Mouse (Mus musculus) embryonic facial prominence, embryonic 14.5 days (tissue): ENCODE results near the gene Relt. TPM values are rescaled to one million over a fixed set of nuclear protein-coding genes. Genes with fewer than 3 reads are reported as not detected.
"Not testable (repeated sequence)": the region's sequence is repeated elsewhere in the genome, so short reads cannot be mapped to it uniquely, and the experiment has no call there.

ENCODE experiments used
- ATAC-seq: fragments of 200-750 bp; cut with Nextera tagmentation; 2 replicates; pipeline ENCODE4 v1.8.0; 2017; ENCODE audit warnings: low read depth, moderate number of reproducible peaks, moderate TSS enrichment
- DNase-seq: peaks from one replicate; pipeline ENCODE4 v3.0.0-alpha.2; 2015; ENCODE audit warnings: low spot score
- H3K27ac ChIP-seq: fragments of 300-500 bp; sonication (generic); replicated peaks from 2 replicates; pipeline ENCODE4 v1.5.1; 2014; ENCODE audit warnings: low read depth, mild to moderate bottlenecking, low read length, moderate library complexity
- H3K27me3 ChIP-seq: fragments of 300-500 bp; sonication (generic); replicated peaks from 2 replicates; pipeline ENCODE4 v1.6.1; 2014; ENCODE audit warnings: low read length; ENCODE audit not compliant: control insufficient read depth, insufficient read depth
- H3K36me3 ChIP-seq: fragments of 300-500 bp; sonication (generic); 2 replicates; pipeline ENCODE4 v1.6.1; 2014; ENCODE audit warnings: low read length, mixed read lengths; ENCODE audit not compliant: control insufficient read depth, insufficient read depth
- H3K4me1 ChIP-seq: fragments of 300-500 bp; sonication (generic); 2 replicates; pipeline ENCODE4 v1.6.1; 2014; ENCODE audit warnings: antibody characterized with exemption, low read length; ENCODE audit not compliant: control insufficient read depth, insufficient read depth
- H3K4me2 ChIP-seq: fragments of 300-500 bp; sonication (generic); 2 replicates; pipeline ENCODE4 v1.6.1; 2014; ENCODE audit warnings: low read depth, mild to moderate bottlenecking, low read length, moderate library complexity, mixed read lengths
- H3K4me3 ChIP-seq: fragments of 300-500 bp; sonication (generic); 2 replicates; pipeline ENCODE4 v1.5.1; 2014; ENCODE audit warnings: low read depth, mild to moderate bottlenecking, low read length
- H3K9ac ChIP-seq: fragments of 300-500 bp; sonication (generic); 2 replicates; pipeline ENCODE4 v1.6.1; 2014; ENCODE audit warnings: low read depth, mild to moderate bottlenecking, low read length, moderate library complexity, mixed read lengths
- H3K9me3 ChIP-seq: fragments of 300-500 bp; sonication (generic); 2 replicates; pipeline ENCODE4 v1.6.1; 2016; ENCODE audit warnings: low read length; ENCODE audit not compliant: control insufficient read depth
- whole genome bisulfite sequencing: fragments of 180-500 bp; shearing (Covaris S2); extraction: QIAGEN DNeasy Blood & Tissue Kit; methylation state at CpG from one replicate; pipeline ENCODE4 v1.1.7; 2014; 5-methylcytosine and 5-hydroxymethylcytosine counted together
- polyA plus RNA-seq: library from polyadenylated mRNA; unstranded; fragments of >200 nt; fragmentation: Nextera tagmentation; extraction: Ambion mirVana; gene quantifications from 2 replicates; pipeline ENCODE4 v1.2.1, GENCODE M21; 2014

The Relt gene
- polyA plus RNA-seq, 1 experiment from 2014 or later = 4.6 TPM

DNA sequence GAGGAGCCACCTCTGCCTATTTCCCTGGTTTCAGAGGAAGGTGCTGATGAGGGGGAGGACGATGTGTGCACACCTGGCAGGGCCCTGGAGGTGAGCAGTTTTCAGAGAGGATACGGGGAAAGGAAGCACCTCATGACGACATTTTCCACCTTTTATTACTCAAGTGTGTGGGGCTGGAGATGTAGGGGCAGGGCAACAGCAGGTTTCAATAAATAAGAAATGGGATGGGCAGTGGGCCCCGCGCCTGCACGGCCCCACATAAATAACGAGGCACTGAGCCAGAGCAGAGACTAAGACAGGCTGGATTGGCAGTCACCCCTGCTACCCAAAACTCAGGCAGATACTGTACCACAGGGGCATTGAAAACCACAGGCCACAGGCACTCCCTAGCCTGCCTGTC lies 17.2 kb downstream of the Relt start:
- not testable (repeated sequence) for H3K9me3 ChIP-seq, H3K4me3 ChIP-seq, ATAC-seq, H3K4me2 ChIP-seq, H3K27ac ChIP-seq, DNase-seq, H3K9ac ChIP-seq, H3K36me3 ChIP-seq, H3K27me3 ChIP-seq, H3K4me1 ChIP-seq
- WGBS = 40% methylated on average over 7 of the region's 7 CpGs

- Histone ChIP-seq H3K4me3 (no peak overlapping the region), H3K27me3 (no peaks in the 10 kb centered on the region), H3K4me1 (peaks cover 4% of the 10 kb centered on the region; the same call in 1 of the 2 replicates), H3K4me2 (no peak overlapping the region), H3K9ac (no peak overlapping the region), H3K9me3 (no peaks in the 10 kb centered on the region), H3K27ac (peak overlapping the region; percentile 8; the same call in 1 of the 2 replicates), H3K36me3 (no peaks in the 10 kb centered on the region; the same call in 1 of the 2 replicates)
- 9% methylated on average over 1 of the region's 1 CpGs for WGBS
- DNase-seq (peak; percentile 74), ATAC-seq (peak; percentile 50; the same call in 1 of the 2 replicates)
Measured at GRCm38 (mm10) chr7:100845412-100845811, 17.8 kb downstream of the Relt start.

DNA sequence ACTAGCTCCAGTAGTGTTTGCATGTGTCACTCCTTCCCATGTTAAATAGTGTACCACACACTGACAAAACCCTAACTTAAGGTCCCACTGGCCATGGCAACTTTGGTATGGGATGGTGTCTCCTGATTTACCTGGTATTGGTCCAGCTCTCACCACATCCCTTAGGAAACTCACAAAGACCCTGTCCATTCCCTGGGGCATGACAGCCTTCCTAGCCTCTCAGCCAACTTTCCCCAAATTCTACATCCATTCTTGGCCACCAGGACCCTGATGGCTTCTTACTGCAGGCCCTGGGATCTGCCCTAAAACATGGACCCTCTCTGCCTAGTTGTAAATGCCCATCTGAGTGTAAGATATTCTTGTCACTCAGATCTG lies 18.2 kb downstream of the Relt start:
- ATAC-seq (no peak), DNase-seq (no peak)
- Histone ChIP-seq H3K9me3 (no peaks in the 10 kb centered on the region), H3K4me3 (no peak overlapping the region), H3K4me1 (peaks cover 4% of the 10 kb centered on the region; the same call in 1 of the 2 replicates), H3K27ac (peak overlapping the region; percentile 8; the same call in 1 of the 2 replicates), H3K9ac (no peak overlapping the region), H3K4me2 (no peak overlapping the region), H3K36me3 (no peaks in the 10 kb centered on the region; the same call in 1 of the 2 replicates), H3K27me3 (no peaks in the 10 kb centered on the region)

- no peak overlapping the region for H3K4me3 ChIP-seq
- H3K27ac ChIP-seq = no peak overlapping the region
- no peaks in the 10 kb centered on the region; the same call in 1 of the 2 replicates for H3K36me3 ChIP-seq
- no peaks in the 10 kb centered on the region for H3K27me3 ChIP-seq
- ATAC-seq (no peak), DNase-seq (no peak)
- H3K4me1 ChIP-seq = peaks cover 4% of the 10 kb centered on the region; the same call in 1 of the 2 replicates
- H3K9me3 ChIP-seq = no peaks in the 10 kb centered on the region
- WGBS = 76% methylated on average over 2 of the region's 2 CpGs
- H3K9ac ChIP-seq = no peak overlapping the region
- no peak overlapping the region for H3K4me2 ChIP-seq
Measured at GRCm38 (mm10) chr7:100844385-100845025, 18.7 kb downstream of the Relt start.

DNA sequence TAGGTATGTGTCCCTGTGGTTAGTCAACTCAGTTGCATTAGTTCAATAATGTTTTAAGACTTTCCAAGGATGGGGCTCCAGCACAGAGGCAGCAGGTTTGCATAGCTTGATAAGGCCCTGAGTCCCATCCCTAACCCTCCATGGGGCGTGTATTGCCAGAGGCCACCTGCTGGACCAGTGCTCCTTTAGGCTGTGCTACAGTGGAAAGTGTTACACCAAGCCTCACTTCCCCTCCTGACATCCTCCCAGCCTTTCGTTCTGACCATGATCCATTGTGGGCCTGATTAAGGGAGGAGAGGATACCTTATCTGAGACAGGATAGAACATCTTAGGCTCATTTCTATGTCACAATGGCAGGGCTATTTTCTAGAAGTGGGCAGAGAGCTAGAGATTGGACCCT lies 19.4 kb downstream of the Relt start:
- Histone ChIP-seq H3K9ac (no peak overlapping the region), H3K4me2 (no peak overlapping the region), H3K4me3 (no peak overlapping the region), H3K27ac (no peak overlapping the region), H3K4me1 (peaks cover 4% of the 10 kb centered on the region; the same call in 1 of the 2 replicates), H3K36me3 (no peaks in the 10 kb centered on the region; the same call in 1 of the 2 replicates), H3K27me3 (no peaks in the 10 kb centered on the region), H3K9me3 (no peaks in the 10 kb centered on the region)
- DNase-seq (no peak), ATAC-seq (no peak)
- WGBS = 97% methylated on average over 2 of the region's 2 CpGs

DNA sequence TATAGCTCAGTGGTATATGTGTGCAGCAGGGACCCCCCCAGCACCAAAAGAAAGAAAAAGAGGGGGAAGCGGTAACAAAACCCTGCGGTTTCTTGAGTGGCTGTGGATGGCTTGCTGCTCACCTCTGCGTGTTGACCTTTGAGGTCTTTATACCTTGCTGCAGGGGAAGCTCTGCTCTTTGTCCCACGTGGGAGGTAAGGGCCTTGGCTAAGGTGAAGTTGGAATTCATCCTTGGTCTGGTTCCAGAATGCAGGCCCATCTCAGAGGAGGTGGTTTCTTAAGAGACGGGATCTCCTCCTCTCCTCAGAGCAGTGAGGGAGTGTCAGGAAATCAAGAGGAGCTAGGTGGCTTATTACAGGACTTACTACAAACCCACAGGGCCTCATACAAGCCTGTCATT lies 21.1 kb downstream of the Relt start:
- Histone ChIP-seq H3K27ac (no peak overlapping the region), H3K9ac (no peak overlapping the region), H3K36me3 (peaks cover 6% of the 10 kb centered on the region), H3K9me3 (no peaks in the 10 kb centered on the region), H3K4me3 (no peak overlapping the region), H3K4me1 (peaks cover 4% of the 10 kb centered on the region; the same call in 1 of the 2 replicates), H3K27me3 (no peaks in the 10 kb centered on the region), H3K4me2 (no peak overlapping the region)
- 91% methylated on average over 5 of the region's 5 CpGs for WGBS
- ATAC-seq (no peak), DNase-seq (no peak)

GRCm38 (mm10) chr7:100841608-100842007 lies 21.6 kb downstream of the Relt start:
- no peak overlapping the region for H3K4me3 ChIP-seq
- ATAC-seq = no peak
- H3K27ac ChIP-seq = no peak overlapping the region
- no peaks in the 10 kb centered on the region for H3K27me3 ChIP-seq
- H3K36me3 ChIP-seq = peaks cover 12% of the 10 kb centered on the region
- no peak overlapping the region for H3K9ac ChIP-seq
- DNase-seq = no peak
- peaks cover 4% of the 10 kb centered on the region; the same call in 1 of the 2 replicates for H3K4me1 ChIP-seq
- no peak overlapping the region for H3K4me2 ChIP-seq
- WGBS = 90% methylated on average over 6 of the region's 6 CpGs
- H3K9me3 ChIP-seq = no peaks in the 10 kb centered on the region

DNA sequence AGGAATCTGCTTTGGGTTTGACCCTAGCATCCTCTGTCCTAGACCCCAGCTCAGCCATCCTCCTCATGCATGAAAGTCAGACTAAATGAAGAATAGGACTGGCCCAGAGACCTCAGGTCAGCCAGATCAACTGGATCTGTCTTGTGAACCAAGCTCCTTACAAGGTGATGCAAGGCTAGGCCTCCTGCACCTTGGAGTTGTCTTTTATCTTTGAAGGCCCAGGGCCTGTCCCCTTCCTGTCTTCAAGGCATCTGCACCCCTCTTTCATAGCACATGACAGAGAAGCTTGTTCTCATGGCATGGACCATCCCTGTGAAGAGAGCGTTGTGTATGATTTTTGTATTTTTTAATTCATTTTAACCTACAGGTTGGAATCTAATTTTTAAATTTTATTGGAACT lies 22.3 kb downstream of the Relt start:
- Histone ChIP-seq H3K4me3 (no peak overlapping the region), H3K9ac (no peak overlapping the region), H3K4me2 (no peak overlapping the region), H3K27ac (no peak overlapping the region), H3K4me1 (peaks cover 2% of the 10 kb centered on the region; the same call in 1 of the 2 replicates), H3K36me3 (peaks cover 19% of the 10 kb centered on the region), H3K9me3 (no peaks in the 10 kb centered on the region), H3K27me3 (no peaks in the 10 kb centered on the region)
- DNase-seq (no peak), ATAC-seq (no peak)
- 93% methylated on average over 1 of the region's 1 CpGs for WGBS
